ENCODE assay signal across 8 mouse cellular contexts in genomic region chr9:121366135-121366863, GRCm38 (mm10).
DNase-seq lines count a peak whose midpoint lies in the region; ATAC-seq and TF ChIP-seq lines count a peak whose summit lies in the region.

No protein-coding gene starts in this region.

- peak overlapping the region; percentile 81 for H3K27ac ChIP-seq in midbrain, embryonic 14.5 days (replicated peaks; ENCODE audit: low read depth, low read length)
- no peak overlapping the region for H3K27ac ChIP-seq in thymus, adult 2 months (ENCODE audit: control insufficient read depth, insufficient read depth, low read length)
- H3K27ac ChIP-seq in liver, postnatal 0 days (ENCODE audit: low read depth) = no peak overlapping the region

- peak; percentile 59 to 69 for DNase-seq in heart, adult 9 months (ENCODE audit: low spot score in 2 of 2)
- DNase-seq in heart, adult 8-10 months (ENCODE audit: low spot score) = no peak
- peak; percentile 75 for DNase-seq in adipocyte (ENCODE audit: low spot score)
- DNase-seq in cerebellum, postnatal 14 days = peak; percentile 62 to 68
- peak; percentile 67 to 68 for DNase-seq in heart, postnatal 36 days
- peak; percentile 80 for DNase-seq in midbrain, embryonic 14.5 days
- no peak for DNase-seq in thymus, adult 2 months
- no peak for DNase-seq in liver, postnatal 0 days

- no peak overlapping the region; the same call in 1 of the 2 replicates for H3K9ac ChIP-seq in midbrain, embryonic 14.5 days (replicated peaks; ENCODE audit: low read length)
- H3K9ac ChIP-seq in liver, postnatal 0 days (replicated peaks) = no peak overlapping the region

- no peak for TF ChIP-seq EP300 in liver, postnatal 0 days (IDR thresholded peaks at IDR 0.05; ENCODE audit: low read depth)

- TF ChIP-seq POLR2A in thymus, adult 2 months (IDR thresholded peaks at IDR 0.05; ENCODE audit: control insufficient read depth, extremely low read depth, insufficient read depth, low read length, poor library complexity) = no peak

- WGBS in midbrain, embryonic 14.5 days = 43% methylated on average over 18 of the region's 18 CpGs
- WGBS in thymus, adult 2 months = 93% methylated on average over 18 of the region's 18 CpGs
- 81% methylated on average over 18 of the region's 18 CpGs for WGBS in liver, postnatal 0 days (ENCODE audit: insufficient replicate concordance)

- peak; percentile 55 for ATAC-seq in midbrain, embryonic 14.5 days (ENCODE audit: low FRiP score, low TSS enrichment)
- ATAC-seq in liver, postnatal 0 days = no peak

- H3K4me1 ChIP-seq in midbrain, embryonic 14.5 days (ENCODE audit: control insufficient read depth, insufficient read depth, low read length) = peaks cover 28% of the 10 kb centered on the region
- H3K4me1 ChIP-seq in thymus, adult 2 months (replicated peaks; ENCODE audit: control insufficient read depth, insufficient read depth, low read length) = peaks cover 49% of the 10 kb centered on the region
- H3K4me1 ChIP-seq in liver, postnatal 0 days (ENCODE audit: insufficient read depth) = peaks cover 8% of the 10 kb centered on the region

- H3K36me3 ChIP-seq in midbrain, embryonic 14.5 days (ENCODE audit: control insufficient read depth, insufficient read depth, low read length) = peaks cover 9% of the 10 kb centered on the region; the same call in 1 of the 2 replicates
- peaks cover 4% of the 10 kb centered on the region; the same call in 1 of the 2 replicates for H3K36me3 ChIP-seq in thymus, adult 2 months (ENCODE audit: control insufficient read depth, insufficient read depth, low read length)
- peaks cover 9% of the 10 kb centered on the region; the same call in 1 of the 2 replicates for H3K36me3 ChIP-seq in liver, postnatal 0 days (replicated peaks; ENCODE audit: insufficient read depth, low read length)

- H3K4me3 ChIP-seq in midbrain, embryonic 14.5 days (replicated peaks; ENCODE audit: low read depth, low read length) = no peak overlapping the region; the same call in 1 of the 2 replicates
- H3K4me3 ChIP-seq in thymus, adult 2 months (ENCODE audit: control insufficient read depth, insufficient read depth, low read length) = no peak overlapping the region
- no peak overlapping the region for H3K4me3 ChIP-seq in liver, postnatal 0 days (ENCODE audit: low read depth, low read length)

- no peak for TF ChIP-seq CTCF in thymus, adult 2 months (IDR thresholded peaks at IDR 0.05; ENCODE audit: borderline replicate concordance, control insufficient read depth, extremely low read depth, insufficient read depth, low read length, poor library complexity)
- TF ChIP-seq CTCF in liver, postnatal 0 days (IDR thresholded peaks at IDR 0.05; ENCODE audit: low read depth) = no peak

- H3K9me3 ChIP-seq in midbrain, embryonic 14.5 days (ENCODE audit: control insufficient read depth, low read length) = no peaks in the 10 kb centered on the region
- H3K9me3 ChIP-seq in liver, postnatal 0 days (ENCODE audit: low read length) = no peaks in the 10 kb centered on the region

- H3K4me2 ChIP-seq in midbrain, embryonic 14.5 days (ENCODE audit: low read length) = peak overlapping the region; percentile 35
- no peak overlapping the region for H3K4me2 ChIP-seq in liver, postnatal 0 days (ENCODE audit: low read depth, low read length)

- intact Hi-C loops in heart, postnatal 36 days (cut with DNase I) = no loop called here

- H3K27me3 ChIP-seq in midbrain, embryonic 14.5 days (ENCODE audit: control insufficient read depth, insufficient read depth, low read length) = no peaks in the 10 kb centered on the region
- no peaks in the 10 kb centered on the region for H3K27me3 ChIP-seq in thymus, adult 2 months (ENCODE audit: control insufficient read depth, insufficient read depth, low read length)
- H3K27me3 ChIP-seq in liver, postnatal 0 days (ENCODE audit: insufficient read depth, low read length) = no peaks in the 10 kb centered on the region

Comparison
In these comparisons a context has a peak if more than half of its experiments do, and no peak if none do; other contexts are left out.
1. DNase-seq: peak in heart, adult 9 months (2 of 2), adipocyte (single experiment), cerebellum, postnatal 14 days (2 of 2), heart, postnatal 36 days (2 of 2) and midbrain, embryonic 14.5 days (single experiment); none in heart, adult 8-10 months (single experiment), thymus, adult 2 months (single experiment) and liver, postnatal 0 days (single experiment).